Mouse (Mus musculus) adrenal gland, postnatal 10 days (tissue): Measurements from ENCODE around the gene Olfr1361. TPM values are rescaled to one million over a fixed set of nuclear protein-coding genes. Genes with fewer than 3 reads are reported as not detected.

Experiments used
- DNase-seq: peaks from one replicate; pipeline ENCODE4 v3.0.0; 2021; ENCODE audit warnings: mixed read lengths
- long read RNA-seq, 2 experiments: library from polyadenylated mRNA; stranded (forward); transcript quantifications; one replicate each; pipeline ENCODE4 v2.0.0; 2021
- total RNA-seq, 2 experiments: library from RNA; stranded (reverse); gene quantifications; 2 replicates each; pipeline ENCODE4 v1.2.3; 2021

Gene Olfr1361
- total RNA-seq: not detected
- long read RNA-seq, experiment 1: 0 reads
- long read RNA-seq, experiment 2: 0 reads

DNA sequence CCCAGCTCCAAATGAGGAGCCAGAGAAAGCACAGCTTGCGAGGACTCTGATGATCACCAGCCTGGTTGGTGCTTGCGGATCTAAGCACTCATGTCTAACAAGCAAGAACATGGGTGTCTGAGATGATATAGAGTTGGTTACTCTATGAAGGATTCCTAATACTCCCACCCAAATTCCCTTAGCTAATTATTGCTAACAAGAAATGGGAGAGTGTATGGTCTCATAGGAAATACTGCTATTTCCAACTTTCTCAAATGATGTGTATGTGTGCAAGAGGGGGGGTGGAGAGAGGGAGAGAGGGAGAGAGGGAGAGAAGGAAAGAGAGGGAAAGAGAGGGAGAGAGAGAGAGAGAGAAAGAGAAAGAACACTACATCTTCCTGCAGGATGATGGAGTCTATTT lies at the start of gene Olfr1361:
Olfr1361 (minus strand) TSS at position 101 of the 400 bp plus-strand sequence.
- no peak for DNase-seq

- DNase-seq: no peak
These were observed 48.5 kb upstream of the Olfr1361 start for GRCm38 (mm10) chr13:21711698-21712097.

GRCm38 (mm10) chr13:21710821-21711525 lies 47.8 kb upstream of the Olfr1361 start:
- DNase-seq: peak; percentile 85

DNA sequence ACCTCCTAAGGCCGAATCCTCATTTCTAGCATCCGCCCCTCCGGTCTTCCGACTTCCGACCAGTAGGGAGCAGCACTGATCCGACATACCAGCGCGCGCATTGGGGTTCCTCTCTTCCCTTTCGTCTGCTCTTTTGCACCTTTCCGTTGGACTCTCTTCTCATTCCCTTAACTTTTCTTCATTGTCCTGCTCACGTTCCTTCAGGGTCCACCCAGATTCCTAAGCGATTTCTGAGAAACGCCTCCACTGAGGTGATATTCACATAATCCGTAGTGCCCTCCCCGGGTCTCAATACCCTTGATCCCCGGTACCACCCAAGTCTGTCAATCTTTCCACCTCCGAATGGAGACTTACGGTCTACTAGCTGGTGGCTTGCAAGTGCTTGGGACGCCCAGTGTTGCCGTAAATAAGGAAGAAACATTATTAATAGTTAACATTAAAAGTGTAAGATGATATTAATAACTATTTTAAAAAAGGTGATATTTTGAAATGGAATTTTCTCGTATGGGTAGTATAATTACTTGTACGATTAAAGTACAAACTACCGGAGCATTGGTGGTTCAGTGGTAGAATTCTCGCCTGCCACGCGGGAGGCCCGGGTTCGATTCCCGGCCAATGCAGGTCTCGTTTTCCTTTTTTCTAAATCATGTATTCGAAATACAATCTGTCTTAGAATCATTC lies 47.0 kb upstream of the Olfr1361 start:
- DNase-seq: peak; percentile 91

DNA sequence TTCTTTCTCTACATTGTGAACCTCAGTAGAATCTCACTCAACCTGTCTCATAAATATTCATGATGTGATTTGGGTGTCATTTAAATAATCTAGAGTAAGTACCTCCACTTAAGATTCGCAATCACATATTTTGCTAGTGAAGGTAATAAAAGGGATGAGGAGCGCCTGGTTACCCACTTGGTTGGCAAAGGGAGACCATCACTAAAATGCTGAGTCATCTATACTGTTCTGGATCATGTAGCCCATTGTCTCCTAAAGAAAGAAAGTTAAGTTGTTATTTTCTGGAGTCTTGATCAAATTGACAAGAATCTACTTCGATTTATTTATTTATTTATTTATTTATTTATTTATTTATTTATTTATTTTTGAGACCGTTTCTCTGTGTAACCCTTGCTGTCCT lies 43.5 kb upstream of the Olfr1361 start:
- DNase-seq: no peak

- DNase-seq: no peak
These were observed 34.6 kb upstream of the Olfr1361 start, which contains the start of gene Olfr1359 for GRCm38 (mm10) chr13:21697811-21698210. Gene Olfr1359, plus strand, starts transcription at chr13:21698111.

- no peak for DNase-seq
These were observed 14.1 kb upstream of the Olfr1361 start, which contains the start of gene Olfr1360 for GRCm38 (mm10) chr13:21677305-21677704. Gene Olfr1360, minus strand, starts transcription at chr13:21677405.

DNA sequence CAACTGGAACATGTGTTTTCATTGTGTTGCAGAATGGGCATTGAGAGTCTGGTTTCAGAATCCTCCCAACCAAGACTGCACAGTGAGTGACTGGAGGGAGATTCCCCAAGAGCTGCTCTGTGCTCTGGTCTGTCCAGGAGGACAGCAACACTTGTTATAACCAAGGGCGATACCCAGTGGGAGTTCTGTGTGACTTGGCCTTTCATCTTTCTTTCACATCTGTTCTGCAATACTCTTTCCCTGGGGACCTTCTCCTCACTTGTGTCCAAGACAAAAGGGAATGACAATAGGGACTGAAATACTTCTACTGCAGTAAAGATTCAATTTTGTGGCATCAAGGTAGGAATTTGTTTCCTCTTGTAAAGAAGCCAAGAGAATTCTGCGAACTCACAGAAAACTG lies 20.8 kb downstream of the Olfr1361 start, which contains the start of gene Olfr11:
Olfr11 (minus strand) TSS at position 101 of the 400 bp plus-strand sequence.
- DNase-seq: peak; percentile 9

GRCm38 (mm10) chr13:21613922-21614321 lies 49.3 kb downstream of the Olfr1361 start, which contains the start of gene Olfr1362:
Gene Olfr1362, minus strand, starts transcription at chr13:21614022.
- no peak for DNase-seq

Other genes starting within 250 kb of the Olfr1361 start
- gene Pgbd1, start 222.3 kb downstream of the Olfr1361 start, total RNA-seq: under 1 TPM; 0.48 to 0.54 TPM
- gene Zscan26, start 209.7 kb downstream of the Olfr1361 start, total RNA-seq: 10 to 100 TPM; 28.9 to 37.3 TPM
- 1 to 10 TPM; 1.1 to 1.4 TPM for gene Nkapl, start 194.9 kb downstream of the Olfr1361 start, total RNA-seq
- 1 to 10 TPM; 2.4 to 3.4 TPM for gene Zkscan4, start 184.5 kb downstream of the Olfr1361 start, total RNA-seq
- not detected for gene Gm10065, start 183.9 kb downstream of the Olfr1361 start, total RNA-seq
- gene AK157302, start 168.2 kb downstream of the Olfr1361 start, total RNA-seq: 10 to 100 TPM; 17.2 to 18.4 TPM
- 100 to 1,000 TPM; 180 to 200 TPM for gene Gm11273, start 162.0 kb downstream of the Olfr1361 start, total RNA-seq
- 10 to 100 TPM; 16.8 to 24.6 TPM for gene Zkscan8, start 132.3 kb downstream of the Olfr1361 start, total RNA-seq
- not detected for gene Olfr1366, start 120.6 kb downstream of the Olfr1361 start, total RNA-seq
- gene Olfr1535, start 103.5 kb downstream of the Olfr1361 start, total RNA-seq: not detected
- not detected for gene Olfr1364, start 81.6 kb downstream of the Olfr1361 start, total RNA-seq
- gene Olfr1362, start 49.4 kb downstream of the Olfr1361 start, total RNA-seq: not detected
- gene Olfr11, start 20.9 kb downstream of the Olfr1361 start, total RNA-seq: not detected
- gene Olfr1360, start 14.0 kb upstream of the Olfr1361 start, total RNA-seq: not detected
- gene Olfr1359, start 34.7 kb upstream of the Olfr1361 start, total RNA-seq: not detected
- gene Hist1h2bl, start 52.8 kb upstream of the Olfr1361 start, total RNA-seq: 100 to 1,000 TPM; 284 to 352 TPM
- gene Hist1h2ai, start 53.0 kb upstream of the Olfr1361 start, total RNA-seq: 100 to 1,000 TPM; 304 to 363 TPM
- 100 to 1,000 TPM; 397 to 474 TPM for gene Hist1h3h, start 54.3 kb upstream of the Olfr1361 start, total RNA-seq
- 100 to 1,000 TPM in 1 of 2 experiments, 10 to 100 TPM in 1; 83.1 to 103 TPM for gene Hist1h2bm, start 58.7 kb upstream of the Olfr1361 start, total RNA-seq
- gene Hist1h4j, start 71.7 kb upstream of the Olfr1361 start, total RNA-seq: 10 to 100 TPM; 63.1 to 70.2 TPM
- gene Hist1h4k, start 87.1 kb upstream of the Olfr1361 start, total RNA-seq: 100 to 1,000 TPM; 688 to 818 TPM
- 100 to 1,000 TPM; 111 to 143 TPM for gene Hist1h2ak, start 90.4 kb upstream of the Olfr1361 start, total RNA-seq
- gene Hist1h2bn, start 90.7 kb upstream of the Olfr1361 start, total RNA-seq: 100 to 1,000 TPM; 174 to 201 TPM
- 100 to 1,000 TPM; 179 to 219 TPM for gene Hist1h1b, start 117.2 kb upstream of the Olfr1361 start, total RNA-seq
- gene Hist1h3i, start 120.0 kb upstream of the Olfr1361 start, total RNA-seq: 100 to 1,000 TPM; 296 to 332 TPM
- 10 to 100 TPM; 69.2 to 73.2 TPM for gene Hist1h2an, start 123.8 kb upstream of the Olfr1361 start, total RNA-seq
- 100 to 1,000 TPM; 111 to 134 TPM for gene Hist1h2bp, start 124.1 kb upstream of the Olfr1361 start, total RNA-seq
- gene Hist1h2bq, start 146.8 kb upstream of the Olfr1361 start, total RNA-seq: 100 to 1,000 TPM; 207 to 275 TPM
- gene Hist1h2ao, start 147.1 kb upstream of the Olfr1361 start, total RNA-seq: not detected
- 100 to 1,000 TPM; 590 to 593 TPM for gene Hist1h4m, start 148.4 kb upstream of the Olfr1361 start, total RNA-seq
- gene Hist1h4n, start 168.8 kb upstream of the Olfr1361 start, total RNA-seq: 100 to 1,000 TPM in 1 of 2 experiments, 10 to 100 TPM in 1; 81.5 to 146 TPM
- 100 to 1,000 TPM; 430 to 536 TPM for gene Hist1h2ap, start 170.1 kb upstream of the Olfr1361 start, total RNA-seq
- gene Hist1h2br, start 170.4 kb upstream of the Olfr1361 start, total RNA-seq: 100 to 1,000 TPM; 207 to 269 TPM